Mouse (Mus musculus): ENCODE data around the gene Dhfr.

GRCm38 (mm10) chr13:92365312-92365711, 10.8 kb downstream of the Dhfr start:
- no peak for TF ChIP-seq CTCF (IDR thresholded peaks at IDR 0.05; ENCODE audit: borderline replicate concordance, extremely low read depth, insufficient read depth, insufficient read length)
- no peak for TF ChIP-seq POLR2A (IDR thresholded peaks at IDR 0.05; ENCODE audit: borderline replicate concordance, extremely low read depth, insufficient read depth, insufficient read length, poor library complexity, severe bottlenecking)
